Mouse (Mus musculus): ENCODE results near the gene Olfr557. TPM values are rescaled to one million over a fixed set of nuclear protein-coding genes. Genes with fewer than 3 reads are reported as not detected.

Gene Olfr557
- polyA plus RNA-seq, 1 experiment from 2014 or later, result not detected

Other genes starting within 250 kb of the Olfr557 start
- not detected in 3 replicates for gene Olfr543, start 214.2 kb upstream of the Olfr557 start, polyA plus RNA-seq (2018)
- gene Olfr544, start 207.6 kb upstream of the Olfr557 start, polyA plus RNA-seq (2018), result not detected in 3 replicates
- gene Olfr545, start 196.3 kb upstream of the Olfr557 start, polyA plus RNA-seq (2018), result not detected in 3 replicates
- not detected in 3 replicates for gene Olfr547, start 161.2 kb upstream of the Olfr557 start, polyA plus RNA-seq (2018)
- not detected in 3 replicates for gene Olfr548-ps1, start 155.0 kb upstream of the Olfr557 start, polyA plus RNA-seq (2018)
- not detected in 3 replicates for gene Olfr549, start 146.0 kb upstream of the Olfr557 start, polyA plus RNA-seq (2018)
- 31.3 to 44.4 TPM (median 44.4 TPM) in 3 replicates for gene Trim21, start 130.4 kb upstream of the Olfr557 start, polyA plus RNA-seq (2018)
- gene Olfr550, start 124.5 kb upstream of the Olfr557 start, polyA plus RNA-seq (2018), result not detected in 3 replicates
- not detected in 3 replicates for gene Olfr551, start 104.0 kb upstream of the Olfr557 start, polyA plus RNA-seq (2018)
- not detected in 3 replicates for gene Olfr552, start 98.1 kb upstream of the Olfr557 start, polyA plus RNA-seq (2018)
- not detected in 3 replicates for gene Olfr553, start 77.7 kb upstream of the Olfr557 start, polyA plus RNA-seq (2018)
- gene Olfr554, start 57.5 kb upstream of the Olfr557 start, polyA plus RNA-seq (2018), result not detected in 3 replicates
- not detected in 3 replicates for gene Olfr555, start 37.1 kb upstream of the Olfr557 start, polyA plus RNA-seq (2018)
- gene Olfr556, start 31.0 kb upstream of the Olfr557 start, polyA plus RNA-seq (2018), result not detected in 3 replicates
- gene Trim68, start 8.6 kb upstream of the Olfr557 start, polyA plus RNA-seq (2018), result 2.3 to 3.3 TPM (median 2.8 TPM) in 3 replicates
- gene Olfr558, start 6.3 kb downstream of the Olfr557 start, polyA plus RNA-seq (2018), result not detected in 3 replicates
- gene Olfr33, start 23.2 kb downstream of the Olfr557 start, polyA plus RNA-seq (2018), result not detected in 3 replicates
- gene Olfr559, start 31.6 kb downstream of the Olfr557 start, polyA plus RNA-seq (2018), result not detected in 3 replicates
- not detected in 3 replicates for gene Olfr560, start 63.5 kb downstream of the Olfr557 start, polyA plus RNA-seq (2018)
- not detected in 3 replicates for gene Olfr78, start 63.6 kb downstream of the Olfr557 start, polyA plus RNA-seq (2018)
- gene Olfr561, start 75.3 kb downstream of the Olfr557 start, polyA plus RNA-seq (2018), result not detected in 3 replicates
- not detected in 3 replicates for gene Olfr564, start 107.6 kb downstream of the Olfr557 start, polyA plus RNA-seq (2018)
- gene Olfr566, start 162.9 kb downstream of the Olfr557 start, polyA plus RNA-seq (2018), result not detected in 3 replicates
- gene Olfr568, start 181.2 kb downstream of the Olfr557 start, polyA plus RNA-seq (2018), result not detected in 3 replicates
- gene Olfr569, start 195.0 kb downstream of the Olfr557 start, polyA plus RNA-seq (2018), result not detected in 3 replicates
- not detected in 3 replicates for gene Olfr570, start 198.7 kb downstream of the Olfr557 start, polyA plus RNA-seq (2018)
- not detected in 3 replicates for gene Olfr571, start 221.6 kb downstream of the Olfr557 start, polyA plus RNA-seq (2018)
- gene Olfr572, start 228.5 kb downstream of the Olfr557 start, polyA plus RNA-seq (2018), result not detected in 3 replicates
- not detected in 3 replicates for gene Olfr573-ps1, start 246.7 kb downstream of the Olfr557 start, polyA plus RNA-seq (2018)